In the genomic region with DNA sequence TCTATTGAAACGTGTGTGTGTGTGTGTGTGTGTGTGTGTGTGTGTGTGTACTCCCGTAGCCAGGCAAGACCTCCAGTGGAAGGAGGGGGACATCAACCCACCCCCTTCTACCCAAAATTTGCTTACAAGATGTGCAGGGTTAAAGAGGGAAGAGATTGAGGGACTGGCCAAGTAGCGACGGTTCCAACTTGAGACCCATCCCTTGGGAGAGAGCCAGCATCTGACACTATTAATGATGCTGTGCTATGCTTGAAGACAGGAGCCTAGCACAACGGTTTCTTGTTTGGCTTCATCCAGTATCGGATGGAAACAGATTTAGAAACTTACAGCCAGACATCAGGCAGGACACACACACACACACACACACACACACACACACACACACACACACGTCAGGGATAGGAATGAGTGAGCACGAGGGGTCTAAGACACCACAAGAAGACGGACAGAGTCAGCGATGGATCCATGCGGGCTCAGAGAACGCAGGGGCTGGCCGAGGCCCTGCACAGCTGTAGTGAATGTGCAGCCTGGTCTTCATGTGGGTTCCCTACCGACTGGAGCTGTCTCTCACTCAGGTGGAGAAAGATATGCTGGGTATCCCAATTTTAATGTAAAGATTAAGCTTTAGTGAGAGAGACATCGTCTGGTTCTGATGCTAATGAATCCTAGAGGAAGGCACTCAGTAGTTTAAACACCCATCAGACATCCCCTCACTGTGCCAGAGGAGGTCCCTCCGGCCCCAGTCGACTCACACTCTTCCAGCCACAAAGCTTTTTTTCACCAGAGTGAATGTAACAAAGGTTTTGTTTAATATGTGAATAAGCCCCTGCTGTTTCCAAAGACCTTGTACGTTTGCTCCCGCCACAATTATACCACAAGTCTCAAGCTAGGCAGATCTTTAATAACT, we compare ENCODE assay signal across 15 mouse cellular contexts. TPM values are rescaled to one million over a fixed set of nuclear protein-coding genes. Genes with fewer than 3 reads are reported as not detected.
DNase-seq lines count a peak whose midpoint lies in the region; ATAC-seq and TF ChIP-seq lines count a peak whose summit lies in the region.
"Had no signal": no experiment of that assay in that cellular context is flagged by ENCODE, and none has a peak within 500 bp of the region (broad histone marks: within the 10 kb centered on the region; RNA-seq: fewer than 3 reads in every experiment).

No protein-coding gene starts in this region.

- no peak for TF ChIP-seq EP300 in heart, adult 2 months (IDR thresholded peaks at IDR 0.05; ENCODE audit: insufficient read depth, low read depth, low read length)

- no peak for TF ChIP-seq POLR2A in heart, adult 2 months (IDR thresholded peaks at IDR 0.05; ENCODE audit: insufficient read depth, low read depth, low read length)

- no peaks in the 10 kb centered on the region for H3K36me3 ChIP-seq in heart, adult 2 months (ENCODE audit: control insufficient read depth, insufficient read depth, low read length)
- H3K36me3 ChIP-seq in embryonic facial prominence, embryonic 11.5 days (replicated peaks; ENCODE audit: control insufficient read depth, insufficient read depth, low read depth, low read length) = no peaks in the 10 kb centered on the region
- no peaks in the 10 kb centered on the region for H3K36me3 ChIP-seq in hindbrain, embryonic 15.5 days
- H3K36me3 ChIP-seq in neural tube, embryonic 14.5 days (ENCODE audit: control insufficient read depth, insufficient read depth, low read length) = no peaks in the 10 kb centered on the region
- H3K36me3 ChIP-seq: liver, embryonic 13.5 days had no signal

- no peaks in the 10 kb centered on the region for H3K9me3 ChIP-seq in embryonic facial prominence, embryonic 11.5 days (replicated peaks; ENCODE audit: control insufficient read depth, low read length)
- no peaks in the 10 kb centered on the region for H3K9me3 ChIP-seq in hindbrain, embryonic 15.5 days
- no peaks in the 10 kb centered on the region for H3K9me3 ChIP-seq in neural tube, embryonic 14.5 days (ENCODE audit: control insufficient read depth, low read length)
- H3K9me3 ChIP-seq: liver, embryonic 13.5 days had no signal

- H3K27ac ChIP-seq in heart, adult 2 months = peak overlapping the region; percentile 52; the same call in 1 of the 2 replicates
- no peak overlapping the region for H3K27ac ChIP-seq in embryonic facial prominence, embryonic 11.5 days (replicated peaks; ENCODE audit: low read depth, low read length)
- H3K27ac ChIP-seq in hindbrain, embryonic 15.5 days (replicated peaks) = 0 out of 2 replicates have a peak overlapping the region, but pooled peaks have one; percentile 28
- H3K27ac ChIP-seq in neural tube, embryonic 14.5 days (ENCODE audit: low read depth, low read length) = peak overlapping the region; percentile 16; the same call in 1 of the 2 replicates
- H3K27ac ChIP-seq: left cerebral cortex, adult 2 months; liver, embryonic 13.5 days had no signal

- H3K79me2 ChIP-seq in heart, adult 2 months (replicated peaks; ENCODE audit: control insufficient read depth, insufficient read depth, low read length) = no peaks in the 10 kb centered on the region

- H3K27me3 ChIP-seq in heart, adult 2 months (ENCODE audit: control insufficient read depth, insufficient read depth, low read length) = no peaks in the 10 kb centered on the region
- no peaks in the 10 kb centered on the region for H3K27me3 ChIP-seq in embryonic facial prominence, embryonic 11.5 days (ENCODE audit: control insufficient read depth, insufficient read depth, low read length)
- no peaks in the 10 kb centered on the region for H3K27me3 ChIP-seq in hindbrain, embryonic 15.5 days
- H3K27me3 ChIP-seq in neural tube, embryonic 14.5 days (ENCODE audit: control insufficient read depth, insufficient read depth, low read length) = no peaks in the 10 kb centered on the region
- H3K27me3 ChIP-seq: liver, embryonic 13.5 days had no signal

- H3K9ac ChIP-seq in heart, adult 2 months (ENCODE audit: low read depth, low read length) = no peak overlapping the region
- no peak overlapping the region for H3K9ac ChIP-seq in embryonic facial prominence, embryonic 11.5 days (replicated peaks; ENCODE audit: low read length)
- no peak overlapping the region for H3K9ac ChIP-seq in hindbrain, embryonic 15.5 days
- no peak overlapping the region for H3K9ac ChIP-seq in neural tube, embryonic 14.5 days (replicated peaks; ENCODE audit: low read depth, low read length)
- H3K9ac ChIP-seq: liver, embryonic 13.5 days had no signal

- H3K4me1 ChIP-seq in heart, adult 2 months (ENCODE audit: control insufficient read depth, insufficient read depth, low read length) = peaks cover 8% of the 10 kb centered on the region
- no peaks in the 10 kb centered on the region; the same call in 1 of the 2 replicates for H3K4me1 ChIP-seq in embryonic facial prominence, embryonic 11.5 days (ENCODE audit: control insufficient read depth, insufficient read depth, low read length)
- peaks cover 9% of the 10 kb centered on the region for H3K4me1 ChIP-seq in hindbrain, embryonic 15.5 days (replicated peaks)
- no peaks in the 10 kb centered on the region for H3K4me1 ChIP-seq in neural tube, embryonic 14.5 days (ENCODE audit: control insufficient read depth, insufficient read depth, low read length)

- no peak overlapping the region for H3K4me3 ChIP-seq in heart, adult 2 months
- H3K4me3 ChIP-seq in embryonic facial prominence, embryonic 11.5 days (ENCODE audit: low read depth, low read length) = no peak overlapping the region
- no peak overlapping the region for H3K4me3 ChIP-seq in hindbrain, embryonic 15.5 days
- H3K4me3 ChIP-seq in neural tube, embryonic 14.5 days (ENCODE audit: low read depth, low read length) = no peak overlapping the region
- H3K4me3 ChIP-seq: left cerebral cortex, adult 2 months; liver, embryonic 13.5 days had no signal

- no peak overlapping the region for H3K4me2 ChIP-seq in embryonic facial prominence, embryonic 11.5 days (ENCODE audit: low read depth, low read length)
- no peak overlapping the region for H3K4me2 ChIP-seq in hindbrain, embryonic 15.5 days
- no peak overlapping the region for H3K4me2 ChIP-seq in neural tube, embryonic 14.5 days (ENCODE audit: low read depth, low read length)
- H3K4me2 ChIP-seq: heart, embryonic 11.5 days; liver, embryonic 13.5 days had no signal

- 79% methylated on average over 19 of the region's 19 CpGs for WGBS in heart, adult 2 months
- 54% methylated on average over 19 of the region's 19 CpGs for WGBS in embryonic facial prominence, embryonic 11.5 days
- WGBS in hindbrain, embryonic 15.5 days = 34% methylated on average over 19 of the region's 19 CpGs
- WGBS in neural tube, embryonic 14.5 days = 55% methylated on average over 19 of the region's 19 CpGs

- no peak for TF ChIP-seq CTCF in heart, adult 2 months (IDR thresholded peaks at IDR 0.05)

- ATAC-seq in embryonic facial prominence, embryonic 11.5 days (replicated peaks; ENCODE audit: insufficient number of reproducible peaks, low FRiP score, low TSS enrichment, low read depth) = no peak
- 0 out of 2 replicates have a peak, but pooled peaks have one; percentile 38 for ATAC-seq in hindbrain, embryonic 15.5 days (ENCODE audit: low FRiP score, low read depth)
- ATAC-seq in neural tube, embryonic 14.5 days (ENCODE audit: low read depth) = peak; percentile 18; the same call in 1 of the 2 replicates

- no peak for DNase-seq in heart, adult 2 months
- no peak for DNase-seq in heart, postnatal 25 days (ENCODE audit: low spot score)
- peak; percentile 4 for DNase-seq in embryonic facial prominence, embryonic 11.5 days (ENCODE audit: low spot score)
- DNase-seq in embryo, embryonic 10 days (ENCODE audit: low spot score) = no peak
- DNase-seq in gastrocnemius, adult 8-10 months (ENCODE audit: low spot score in 2 of 2) = no peak
- no peak for DNase-seq in layer of hippocampus, postnatal 25 days (ENCODE audit: extremely low spot score in 1 of 2, low spot score in 1 of 2)
- DNase-seq: adrenal gland, adult 8-10 months; kidney, postnatal 36 days; liver, embryonic 13.5 days; retina, postnatal 1 day; thymus, adult 18-20 months had no signal

- intact Hi-C loops in heart, adult 2 months (cut with DNase I) = no loop called here
- intact Hi-C loops in heart, postnatal 25 days (cut with DNase I) = no loop called here

RNA-seq across cellular contexts. Expression of a gene that starts 22.3 kb away (rescaled TPM):
- 100 to 1,000 TPM; 366 to 372 TPM for total RNA-seq in heart, adult 2 months (2021)
- 314 and 519 TPM in 2 replicates for polyA plus RNA-seq in heart, adult 2 months (2012; rRNA removed)
- 100 to 1,000 TPM; 332 to 350 TPM for total RNA-seq in heart, postnatal 25 days (2021)
- 224 and 243 TPM in 2 replicates for polyA plus RNA-seq in embryonic facial prominence, embryonic 11.5 days (2014; fragmentation: Nextera tagmentation; extraction: Ambion mirVana)
- polyA plus RNA-seq in hindbrain, embryonic 15.5 days (2015; fragmentation: Nextera tagmentation; extraction: Ambion mirVana) = 196 and 201 TPM in 2 replicates
- polyA plus RNA-seq in neural tube, embryonic 14.5 days (2014; fragmentation: Nextera tagmentation; extraction: Ambion mirVana) = 61.1 and 200 TPM in 2 replicates
- total RNA-seq in gastrocnemius, adult 8-10 months (2022) = 100 to 1,000 TPM; 221 to 236 (median 226) TPM
- 100 to 1,000 TPM; 222 to 223 TPM for total RNA-seq in layer of hippocampus, postnatal 25 days (2021)

RNA-seq across cellular contexts. Expression of a gene that starts 48.6 kb away (rescaled TPM):
- total RNA-seq in heart, adult 2 months (2021) = not detected
- polyA plus RNA-seq in heart, adult 2 months (2012; rRNA removed) = not detected in 2 replicates
- not detected for total RNA-seq in heart, postnatal 25 days (2021)
- polyA plus RNA-seq in embryonic facial prominence, embryonic 11.5 days (2014; fragmentation: Nextera tagmentation; extraction: Ambion mirVana) = 1.4 and 1.9 TPM in 2 replicates
- polyA plus RNA-seq in hindbrain, embryonic 15.5 days (2015; fragmentation: Nextera tagmentation; extraction: Ambion mirVana) = 0.08 and 0.31 TPM in 2 replicates
- 0.07 and 0.17 TPM in 2 replicates for polyA plus RNA-seq in neural tube, embryonic 14.5 days (2014; fragmentation: Nextera tagmentation; extraction: Ambion mirVana)
- under 1 TPM in 1 of 4 experiments, not detected in 3; 0.12 TPM for total RNA-seq in gastrocnemius, adult 8-10 months (2022)
- not detected for total RNA-seq in layer of hippocampus, postnatal 25 days (2021)
- total RNA-seq: adrenal gland, adult 8-10 months had no signal
